In genomic region chr19:44365733-44366132, GRCm38 (mm10) we compare ENCODE assay signal across 15 mouse cellular contexts. TPM values are rescaled to one million over a fixed set of nuclear protein-coding genes. Genes with fewer than 3 reads are reported as not detected.
"Had no signal": no experiment of that assay in that cellular context is flagged by ENCODE, and none has a peak within 500 bp of the region (broad histone marks: within the 10 kb centered on the region; RNA-seq: fewer than 3 reads in every experiment).

No protein-coding gene starts in this region.

- ATAC-seq: intestine, postnatal 0 days; lung, postnatal 0 days; midbrain, embryonic 13.5 days had no signal

- H3K9ac ChIP-seq: limb, embryonic 13.5 days; lung, embryonic 14.5 days; midbrain, embryonic 13.5 days had no signal

- H3K4me2 ChIP-seq: limb, embryonic 13.5 days; lung, embryonic 14.5 days; midbrain, embryonic 13.5 days had no signal

- H3K27ac ChIP-seq: kidney, postnatal 0 days; layer of hippocampus, adult 2 months; limb, embryonic 10.5 days; limb, embryonic 13.5 days; midbrain, embryonic 13.5 days had no signal

- H3K36me3 ChIP-seq: limb, embryonic 10.5 days; limb, embryonic 13.5 days; midbrain, embryonic 13.5 days had no signal

- H3K27me3 ChIP-seq: limb, embryonic 13.5 days; midbrain, embryonic 13.5 days had no signal

- H3K9me3 ChIP-seq: limb, embryonic 10.5 days; midbrain, embryonic 13.5 days had no signal

- H3K4me1 ChIP-seq: midbrain, embryonic 13.5 days had no signal

- DNase-seq: kidney, adult 2 months; kidney, postnatal 25 days; layer of hippocampus, adult 9-11 months; lung, embryonic 14.5 days; thymus, adult 2 months; thymus, postnatal 14 days; thymus, postnatal 4 days had no signal

- H3K4me3 ChIP-seq: layer of hippocampus, adult 2 months; limb, embryonic 10.5 days; limb, embryonic 13.5 days; midbrain, embryonic 13.5 days had no signal

RNA-seq across cellular contexts. Expression of gene Scd4, which starts 32.8 kb away (rescaled TPM):
- polyA plus RNA-seq: lung, embryonic 14.5 days; neural tube, embryonic 11.5 days had no signal
